ENCODE assay signal across 17 mouse cellular contexts in the genomic region with DNA sequence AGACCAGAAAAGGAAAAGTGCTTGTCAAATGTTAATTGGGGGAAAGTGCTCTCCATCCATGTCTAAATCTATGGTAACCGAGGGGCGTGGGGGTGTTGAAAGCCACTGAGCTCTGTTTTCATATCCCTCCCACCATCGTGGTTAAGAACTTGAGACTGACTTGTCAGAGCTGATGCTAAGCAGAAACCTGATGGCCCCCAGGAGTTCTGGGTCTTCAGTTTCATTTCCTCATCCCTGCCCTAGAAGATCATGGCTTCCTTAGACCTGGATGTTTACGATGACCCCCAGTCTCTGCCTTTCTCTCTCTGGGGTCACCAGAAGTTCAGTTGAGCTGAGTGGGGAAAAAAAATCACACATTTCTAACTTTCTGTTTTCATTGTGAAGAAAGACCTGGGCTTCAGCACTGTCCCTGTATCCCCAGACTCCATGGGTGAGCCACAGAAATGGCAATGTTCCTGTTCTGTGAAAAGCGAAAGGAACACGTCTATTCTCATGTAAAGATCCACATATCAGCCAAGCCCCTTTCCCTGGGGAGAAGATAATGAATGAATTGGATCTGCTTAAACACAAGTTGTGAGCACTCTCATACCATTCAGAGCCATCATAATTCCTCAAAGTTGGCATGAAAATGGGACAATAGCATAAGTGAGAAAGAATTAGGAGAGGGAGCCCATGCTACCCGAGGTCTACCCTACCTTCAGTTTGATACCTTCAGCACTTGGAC.
DNase-seq lines count a peak whose midpoint lies in the region; ATAC-seq lines count a peak whose summit lies in the region.
"Had no signal": no experiment of that assay in that cellular context is flagged by ENCODE, and none has a peak within 500 bp of the region (broad histone marks: within the 10 kb centered on the region; RNA-seq: fewer than 3 reads in every experiment).

No protein-coding gene starts in this region.

- peak; percentile 41 for DNase-seq in embryo, embryonic 10.5 days (ENCODE audit: low spot score)
- DNase-seq in embryo, embryonic 9.5 days (ENCODE audit: extremely low spot score): no peak
- peak; percentile 18 to 30 for DNase-seq in spleen, postnatal 36 days (ENCODE audit: low spot score in 2 of 2)
- no peak for DNase-seq in spleen, postnatal 10 days (ENCODE audit: low spot score in 2 of 2)
- DNase-seq in thymus, adult 18-20 months: no peak
- no peak for DNase-seq in urinary bladder, adult 2 months (ENCODE audit: low spot score)
- no peak for DNase-seq in lung, postnatal 4 days
- DNase-seq: cerebellum, postnatal 14 days; gastrocnemius, postnatal 36 days; heart, postnatal 4 days; kidney, adult 8-10 months; liver, embryonic 13.5 days; midbrain, embryonic 14.5 days; thymus, postnatal 14 days had no signal

- ATAC-seq in megakaryocyte, adult 5-6 weeks (ENCODE audit: poor library complexity, severe bottlenecking): peak; percentile 60
- ATAC-seq: hindbrain, postnatal 0 days; Patski had no signal

Comparison
In these comparisons a context has a peak if more than half of its experiments do, and no peak if none do; other contexts are left out.
1. DNase-seq: peak in embryo, embryonic 10.5 days (single experiment) and spleen, postnatal 36 days (2 of 2); none in embryo, embryonic 9.5 days (single experiment), spleen, postnatal 10 days (0 of 2), thymus, adult 18-20 months (0 of 2), urinary bladder, adult 2 months (single experiment) and lung, postnatal 4 days (0 of 2).